Comparison of ENCODE assay signal across 8 mouse cellular contexts in genomic region chr8:87938351-87939232, GRCm38 (mm10). TPM values are rescaled to one million over a fixed set of nuclear protein-coding genes. Genes with fewer than 3 reads are reported as not detected.
DNase-seq lines count a peak whose midpoint lies in the region; ATAC-seq and TF ChIP-seq lines count a peak whose summit lies in the region.

No protein-coding gene starts in this region.

- peak; percentile 75 for ATAC-seq in forebrain, embryonic 15.5 days (replicated peaks)
- peak; percentile 84 for ATAC-seq in midbrain, embryonic 12.5 days (ENCODE audit: low FRiP score, low read depth)

- intact Hi-C loops in heart, postnatal 25 days (cut with DNase I): no loop called here
- intact Hi-C loops in left cerebral cortex, postnatal 25 days (cut with DNase I): no loop called here

- in situ Hi-C loops in ES-E14 (cut with MboI; ENCODE audit: low sequenced_read_pairs in 2 of 2, unreplicated experiment in 2 of 2): no loop called here

- no peaks in the 10 kb centered on the region for H3K9me3 ChIP-seq in ES-E14 (ENCODE audit: control insufficient read depth, insufficient read depth, low read depth, low read length)
- H3K9me3 ChIP-seq in forebrain, embryonic 15.5 days: no peaks in the 10 kb centered on the region
- no peaks in the 10 kb centered on the region for H3K9me3 ChIP-seq in midbrain, embryonic 12.5 days

- no peaks in the 10 kb centered on the region for H3K27me3 ChIP-seq in forebrain, embryonic 15.5 days
- H3K27me3 ChIP-seq in midbrain, embryonic 12.5 days: no peaks in the 10 kb centered on the region
- H3K27me3 ChIP-seq in testis, adult 2 months (ENCODE audit: control insufficient read depth, insufficient read depth, low read length): no peaks in the 10 kb centered on the region

- TF ChIP-seq POLR2A in testis, adult 2 months (IDR thresholded peaks at IDR 0.05; ENCODE audit: control insufficient read depth, low read depth, low read length): no peak

- peak overlapping the region; percentile 34; the same call in 1 of the 2 replicates for H3K9ac ChIP-seq in ES-E14 (ENCODE audit: insufficient read depth, low read depth, low read length, poor library complexity, severe bottlenecking)
- H3K9ac ChIP-seq in forebrain, embryonic 15.5 days (replicated peaks): peak overlapping the region; percentile 14; the same call in 1 of the 2 replicates
- H3K9ac ChIP-seq in midbrain, embryonic 12.5 days (replicated peaks): peak overlapping the region; percentile 44

- no peak for DNase-seq in ES-E14 (ENCODE audit: low read depth, low spot score)
- peak; percentile 59 for DNase-seq in heart, postnatal 25 days (ENCODE audit: low spot score)
- peak; percentile 36 to 58 for DNase-seq in left cerebral cortex, postnatal 25 days (ENCODE audit: low spot score in 2 of 2)
- DNase-seq in T-cell, adult 2 months (ENCODE audit: low spot score): no peak

- 2% methylated on average over 20 of the region's 20 CpGs for WGBS in forebrain, embryonic 15.5 days
- under 1% methylated on average over 20 of the region's 20 CpGs for WGBS in midbrain, embryonic 12.5 days

- TF ChIP-seq CTCF in testis, adult 2 months (IDR thresholded peaks at IDR 0.05; ENCODE audit: control insufficient read depth, insufficient read depth, insufficient replicate concordance, low read depth, low read length): no peak

- H3K4me2 ChIP-seq in forebrain, embryonic 15.5 days (replicated peaks): peak overlapping the region; percentile 42
- H3K4me2 ChIP-seq in midbrain, embryonic 12.5 days (replicated peaks): peak overlapping the region; percentile 49

- H3K27ac ChIP-seq in ES-E14 (ENCODE audit: insufficient read depth, low read depth, low read length, poor library complexity, severe bottlenecking): peak overlapping the region; percentile 67
- peak overlapping the region; percentile 39 for H3K27ac ChIP-seq in brown adipose tissue, adult 24 weeks (replicated peaks; ENCODE audit: low read depth, low read length)
- H3K27ac ChIP-seq in forebrain, embryonic 15.5 days (replicated peaks): peak overlapping the region; percentile 23; the same call in 1 of the 2 replicates
- H3K27ac ChIP-seq in midbrain, embryonic 12.5 days (replicated peaks): peak overlapping the region; percentile 85
- peak overlapping the region; percentile 61 for H3K27ac ChIP-seq in testis, adult 2 months (ENCODE audit: control insufficient read depth, insufficient read depth, low read depth, low read length)

- H3K36me3 ChIP-seq in ES-E14 (ENCODE audit: control insufficient read depth, insufficient read depth, low read length, poor library complexity, severe bottlenecking): no peaks in the 10 kb centered on the region
- no peaks in the 10 kb centered on the region for H3K36me3 ChIP-seq in forebrain, embryonic 15.5 days
- no peaks in the 10 kb centered on the region for H3K36me3 ChIP-seq in midbrain, embryonic 12.5 days
- H3K36me3 ChIP-seq in testis, adult 2 months (ENCODE audit: control insufficient read depth, insufficient read depth, low read length): no peaks in the 10 kb centered on the region

- peaks cover 13 to 40% of the 10 kb centered on the region in 2 experiments; a peak in 3 of 4 replicates for H3K4me1 ChIP-seq in ES-E14 (ENCODE audit: control insufficient read depth in 2 of 2, insufficient read depth in 2 of 2, low read length in 2 of 2, poor library complexity in 1 of 2)
- H3K4me1 ChIP-seq in brown adipose tissue, adult 24 weeks (ENCODE audit: control insufficient read depth, insufficient read depth, insufficient read length, low read length): peaks cover 46% of the 10 kb centered on the region
- peaks cover 33% of the 10 kb centered on the region for H3K4me1 ChIP-seq in forebrain, embryonic 15.5 days
- peaks cover 61% of the 10 kb centered on the region for H3K4me1 ChIP-seq in midbrain, embryonic 12.5 days
- H3K4me1 ChIP-seq in testis, adult 2 months (ENCODE audit: control insufficient read depth, insufficient read depth, low read length): peaks cover 16% of the 10 kb centered on the region

- H3K4me3 ChIP-seq in ES-E14 (ENCODE audit: insufficient read depth in 1 of 2, low read depth in 1 of 2, low read length in 2 of 2, poor library complexity in 1 of 2, severe bottlenecking in 1 of 2): peak overlapping the region; percentile 57 to 65
- H3K4me3 ChIP-seq in brown adipose tissue, adult 24 weeks (ENCODE audit: insufficient read depth, low read depth, low read length): peak overlapping the region; percentile 21; the same call in 1 of the 2 replicates
- H3K4me3 ChIP-seq in forebrain, embryonic 15.5 days: peak overlapping the region; percentile 12
- H3K4me3 ChIP-seq in midbrain, embryonic 12.5 days: peak overlapping the region; percentile 22
- H3K4me3 ChIP-seq in testis, adult 2 months (ENCODE audit: control insufficient read depth, low read depth, low read length): no peak overlapping the region

TF ChIP-seq in ES-E14, 5 proteins besides CTCF, POLR2A, EP300 and RAD21:
- TF ChIP-seq ZNF384 (IDR thresholded peaks at IDR 0.05; ENCODE audit: low read depth, low read length) (no peak), ZC3H11A (IDR thresholded peaks at IDR 0.05; ENCODE audit: borderline replicate concordance, low read depth, low read length) (no peak), MAFK (IDR thresholded peaks at IDR 0.05; ENCODE audit: insufficient read depth, low read depth, low read length) (no peak), HCFC1 (IDR thresholded peaks at IDR 0.05; ENCODE audit: borderline replicate concordance, insufficient read depth, low read length) (no peak), CHD2 (IDR thresholded peaks at IDR 0.05; ENCODE audit: low read depth, low read length) (no peak)

RNA-seq across cellular contexts. Expression of gene Zfp423, which starts 20.8 kb away (rescaled TPM):
- total RNA-seq in ES-E14 (2012; rRNA removed): 21.4 and 23.2 TPM in 2 replicates
- polyA plus RNA-seq in brown adipose tissue, adult 24 weeks (2012; ENCODE audit: insufficient read depth, insufficient read length, missing spikeins): 10.1 and 14.0 TPM in 2 replicates
- 17.7 and 19.6 TPM in 2 replicates for polyA plus RNA-seq in forebrain, embryonic 15.5 days (2015; fragmentation: Nextera tagmentation; extraction: Ambion mirVana)
- 1 to 10 TPM; 6.1 to 6.7 TPM for total RNA-seq in heart, postnatal 25 days (2021)
- 10 to 100 TPM; 25.3 TPM for total RNA-seq in left cerebral cortex, postnatal 25 days (2021)
- polyA plus RNA-seq in midbrain, embryonic 12.5 days (2016; fragmentation: Nextera tagmentation; extraction: Ambion mirVana): 47.9 and 60.8 TPM in 2 replicates
- 7.2 TPM in 2 replicates for polyA plus RNA-seq in testis, adult 2 months (2012; rRNA removed)

Comparison
In these comparisons a context has a peak if more than half of its experiments do, and no peak if none do; other contexts are left out.
1. DNase-seq: peak in heart, postnatal 25 days (single experiment) and left cerebral cortex, postnatal 25 days (2 of 2); none in ES-E14 (single experiment) and T-cell, adult 2 months (single experiment).
2. H3K27ac ChIP-seq: peak in every context shown above with its lines; median percentile 85 in midbrain, embryonic 12.5 days; 67 in ES-E14; 61 in testis, adult 2 months; 39 in brown adipose tissue, adult 24 weeks; 23 in forebrain, embryonic 15.5 days.
3. Peak in every context shown above with its lines, with median percentiles within 50 percentile points of each other: H3K9ac ChIP-seq.